Mouse (Mus musculus) midbrain, embryonic 10.5 days (tissue): ENCODE measurements around the gene Arap1. TPM values are rescaled to one million over a fixed set of nuclear protein-coding genes. Genes with fewer than 3 reads are reported as not detected.

Source experiments
- DNase-seq: peaks from one replicate; pipeline ENCODE4 v3.0.0-alpha.2; 2017; ENCODE audit warnings: low spot score
- H3K27ac ChIP-seq: fragments of 300-500 bp; sonication (generic); replicated peaks from 2 replicates; pipeline ENCODE4 v1.5.1; 2016; ENCODE audit warnings: mild to moderate bottlenecking
- H3K27me3 ChIP-seq: fragments of 300-500 bp; sonication (generic); 2 replicates; pipeline ENCODE4 v1.6.1; 2016; ENCODE audit warnings: low read depth, mild to moderate bottlenecking; ENCODE audit not compliant: poor library complexity, severe bottlenecking
- H3K36me3 ChIP-seq: fragments of 300-500 bp; sonication (generic); 2 replicates; pipeline ENCODE4 v1.6.1; 2016; ENCODE audit warnings: mild to moderate bottlenecking, moderate library complexity
- H3K4me1 ChIP-seq: fragments of 300-500 bp; sonication (generic); 2 replicates; pipeline ENCODE4 v1.6.1; 2016
- H3K4me3 ChIP-seq: fragments of 300-500 bp; sonication (generic); 2 replicates; pipeline ENCODE4 v1.5.1; 2016; ENCODE audit warnings: mild to moderate bottlenecking, moderate library complexity
- H3K9me3 ChIP-seq: fragments of 300-500 bp; sonication (generic); replicated peaks from 2 replicates; pipeline ENCODE4 v1.6.1; 2016; ENCODE audit warnings: mild to moderate bottlenecking
- WGBS: fragments of 180-500 bp; shearing (Covaris S2); methylation state at CpG from one replicate; pipeline ENCODE4 v1.1.7; 2016; 5-methylcytosine and 5-hydroxymethylcytosine counted together
- polyA plus RNA-seq: library from polyadenylated mRNA; unstranded; fragments of >200 nt; fragmentation: Nextera tagmentation; extraction: Ambion mirVana; gene quantifications from 2 replicates; pipeline ENCODE4 v1.2.1, GENCODE M21; 2016

Arap1 gene
- polyA plus RNA-seq, 1 experiment from 2014 or later: 13.6 TPM

DNA sequence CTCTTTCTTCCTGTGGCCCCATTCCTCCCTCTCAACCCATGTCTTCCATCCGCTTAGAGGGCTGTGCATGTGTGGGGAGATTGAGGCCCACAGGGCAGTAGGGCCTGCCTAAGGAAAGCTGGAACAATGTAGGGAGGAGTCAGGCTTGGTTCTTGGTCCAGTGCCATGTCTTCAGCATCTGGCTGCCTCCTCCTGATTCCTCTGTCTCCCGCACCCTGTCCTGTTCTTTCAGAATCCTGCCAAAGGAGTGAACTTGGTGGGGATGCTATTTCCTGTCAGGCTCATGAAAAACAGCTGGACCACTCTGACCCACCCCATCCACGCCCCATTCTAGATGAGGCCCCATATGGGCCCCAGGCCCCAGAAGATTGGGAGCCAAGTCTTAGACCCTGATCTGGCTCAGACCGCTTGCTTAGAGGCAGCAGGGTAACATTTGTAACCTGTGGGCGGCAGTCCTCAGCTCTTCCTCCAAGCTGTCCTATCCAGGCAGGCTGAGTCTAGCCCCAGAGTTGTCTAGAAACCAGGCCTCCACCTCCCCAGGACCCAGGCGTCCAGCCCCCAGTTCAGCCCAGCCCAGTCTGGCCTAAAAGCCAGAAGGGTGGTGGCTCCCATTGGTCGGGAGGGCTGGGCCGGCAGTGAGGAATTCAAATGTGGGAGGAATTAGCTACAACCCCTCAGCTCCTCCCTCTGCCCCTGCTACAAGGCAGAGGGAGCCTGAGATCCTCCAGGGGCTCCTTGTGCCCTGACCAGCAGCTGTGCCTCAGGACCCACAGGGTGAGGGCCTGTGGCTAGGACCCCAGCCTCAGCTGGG, 46.0 kb downstream of the Arap1 start:
- peak; percentile 49 for DNase-seq
- H3K36me3 ChIP-seq: no peaks in the 10 kb centered on the region
- H3K4me3 ChIP-seq: no peak overlapping the region
- no peaks in the 10 kb centered on the region for H3K27me3 ChIP-seq
- H3K9me3 ChIP-seq: no peaks in the 10 kb centered on the region
- H3K4me1 ChIP-seq: peaks cover 34% of the 10 kb centered on the region
- H3K27ac ChIP-seq: peak overlapping the region; percentile 76
- 39% methylated on average over 8 of the region's 8 CpGs for WGBS

DNA sequence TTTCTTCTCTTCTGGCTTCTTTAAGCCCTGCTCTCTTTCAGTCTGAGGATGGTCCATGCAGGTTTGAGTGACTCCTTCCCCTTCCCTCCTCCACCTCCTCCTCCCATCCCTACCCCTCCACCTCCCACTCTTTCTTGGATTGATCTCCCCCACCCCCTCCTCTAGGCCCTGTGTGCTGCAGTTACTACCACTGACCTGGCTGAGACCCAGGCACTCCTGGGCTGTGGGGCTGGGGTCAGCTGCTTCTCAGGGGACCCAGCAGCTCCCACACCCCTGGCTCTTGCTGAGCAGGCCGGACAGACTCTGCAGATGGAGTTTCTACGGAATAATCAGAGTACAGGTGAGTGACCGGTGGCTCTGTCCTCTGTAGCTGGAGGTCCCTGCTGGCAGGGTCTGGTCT, 46.7 kb downstream of the Arap1 start:
- Histone ChIP-seq H3K4me1 (peaks cover 34% of the 10 kb centered on the region), H3K36me3 (no peaks in the 10 kb centered on the region), H3K27ac (peak overlapping the region; percentile 76), H3K4me3 (peak overlapping the region; percentile 9; the same call in 1 of the 2 replicates), H3K27me3 (no peaks in the 10 kb centered on the region), H3K9me3 (no peaks in the 10 kb centered on the region)
- WGBS: 56% methylated on average over 3 of the region's 3 CpGs
- DNase-seq: no peak

DNA sequence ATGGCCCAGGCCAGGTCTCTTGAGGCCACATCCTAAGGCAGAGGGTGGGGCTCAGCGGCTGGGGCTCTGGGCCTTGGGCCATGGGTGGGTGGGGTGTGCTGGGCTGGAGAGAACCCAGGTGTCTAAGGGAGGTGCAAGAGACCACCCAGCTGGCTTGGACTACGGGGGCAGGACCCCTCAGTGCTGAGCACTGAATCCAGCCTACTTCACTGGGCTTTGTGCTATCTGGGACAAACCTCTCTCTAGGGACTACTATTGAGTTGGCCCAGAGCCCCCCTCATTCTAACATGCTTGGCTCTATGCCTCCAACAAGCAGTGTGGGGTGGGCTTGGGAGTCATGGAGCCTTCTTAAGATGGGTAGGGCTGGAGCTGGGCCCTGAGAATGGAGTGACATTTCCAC, 47.6 kb downstream of the Arap1 start:
- no peak overlapping the region for H3K4me3 ChIP-seq
- no peak for DNase-seq
- no peaks in the 10 kb centered on the region for H3K27me3 ChIP-seq
- H3K27ac ChIP-seq: no peak overlapping the region
- WGBS: 94% methylated on average over 2 of the region's 2 CpGs
- no peaks in the 10 kb centered on the region for H3K9me3 ChIP-seq
- 0 out of 2 replicates have a peak, but pooled peaks cover 2% of the 10 kb centered on the region for H3K36me3 ChIP-seq
- H3K4me1 ChIP-seq: peaks cover 34% of the 10 kb centered on the region

DNA sequence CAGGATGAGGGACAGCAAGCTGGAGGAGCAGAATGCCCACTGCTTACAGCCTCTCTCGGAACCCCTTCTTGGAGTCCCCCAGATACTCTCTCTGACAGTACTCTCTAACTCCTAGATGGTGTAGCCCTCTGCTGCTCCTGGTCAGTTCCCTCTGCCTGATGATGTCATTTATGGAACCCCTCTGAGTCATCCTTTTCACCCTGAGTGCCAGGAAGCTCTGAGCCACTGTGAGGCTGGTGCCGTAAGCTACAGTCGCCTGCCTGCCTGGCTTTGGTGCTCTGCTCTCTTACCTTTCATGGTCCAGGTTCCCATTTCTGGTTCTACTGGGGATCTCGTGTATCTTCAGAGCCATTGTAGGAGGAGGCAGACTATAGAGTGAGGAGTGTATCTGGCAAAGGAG, 49.3 kb downstream of the Arap1 start:
- 89% methylated on average over 4 of the region's 4 CpGs for WGBS
- H3K9me3 ChIP-seq: no peaks in the 10 kb centered on the region
- no peak overlapping the region for H3K27ac ChIP-seq
- 0 out of 2 replicates have a peak, but pooled peaks cover 2% of the 10 kb centered on the region for H3K36me3 ChIP-seq
- DNase-seq: no peak
- no peaks in the 10 kb centered on the region for H3K27me3 ChIP-seq
- peaks cover 34% of the 10 kb centered on the region for H3K4me1 ChIP-seq
- no peak overlapping the region for H3K4me3 ChIP-seq

DNA sequence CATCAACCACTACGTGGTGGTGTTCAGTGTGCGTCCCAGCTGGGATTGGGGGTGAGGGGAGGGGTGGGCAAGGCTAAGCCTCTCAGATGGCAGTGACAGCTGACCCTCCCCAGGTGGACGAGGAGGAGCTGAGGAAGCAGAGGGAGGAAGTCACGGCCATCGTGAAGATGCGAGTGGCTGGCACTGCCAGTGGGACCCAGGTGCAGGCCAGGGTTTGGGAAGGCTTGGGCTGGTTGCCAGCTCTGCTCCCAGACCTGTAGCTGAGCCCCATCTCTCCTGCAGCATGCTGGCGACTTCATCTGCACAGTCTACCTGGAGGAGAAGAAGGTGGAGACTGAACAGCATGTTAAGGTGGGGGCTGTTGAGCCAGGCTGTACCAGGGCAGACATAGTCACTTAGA, 53.6 kb downstream of the Arap1 start:
- H3K4me3 ChIP-seq: no peak overlapping the region
- no peaks in the 10 kb centered on the region for H3K27me3 ChIP-seq
- H3K27ac ChIP-seq: no peak overlapping the region
- WGBS: 84% methylated on average over 7 of the region's 7 CpGs
- H3K36me3 ChIP-seq: peaks cover 5% of the 10 kb centered on the region; the same call in 1 of the 2 replicates
- no peaks in the 10 kb centered on the region for H3K9me3 ChIP-seq
- peaks cover 3% of the 10 kb centered on the region for H3K4me1 ChIP-seq
- DNase-seq: no peak

DNA sequence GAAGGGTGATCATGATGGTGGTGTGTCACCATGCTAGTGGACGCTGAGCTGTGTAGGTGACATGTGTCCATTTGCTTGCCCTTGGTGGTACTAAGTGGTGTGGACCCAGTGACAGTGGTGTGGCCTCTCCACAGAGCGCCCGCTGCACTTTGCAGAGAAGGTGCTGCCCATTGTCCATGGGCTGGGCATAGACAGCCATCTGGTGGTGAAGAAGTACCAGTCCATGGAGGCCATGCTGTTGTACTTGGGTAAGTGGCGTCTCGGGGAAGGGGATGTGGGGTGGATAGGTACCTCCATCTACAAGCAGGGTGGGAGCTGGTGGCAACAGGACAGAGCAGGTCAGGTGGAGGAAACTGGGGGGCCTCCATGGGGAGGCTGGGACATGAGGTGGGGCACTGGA, 56.0 kb downstream of the Arap1 start:
- no peak overlapping the region for H3K27ac ChIP-seq
- 92% methylated on average over 5 of the region's 5 CpGs for WGBS
- no peaks in the 10 kb centered on the region for H3K9me3 ChIP-seq
- peaks cover 5% of the 10 kb centered on the region for H3K4me1 ChIP-seq
- no peaks in the 10 kb centered on the region for H3K27me3 ChIP-seq
- H3K36me3 ChIP-seq: peaks cover 5% of the 10 kb centered on the region; the same call in 1 of the 2 replicates
- no peak for DNase-seq
- H3K4me3 ChIP-seq: no peak overlapping the region

DNA sequence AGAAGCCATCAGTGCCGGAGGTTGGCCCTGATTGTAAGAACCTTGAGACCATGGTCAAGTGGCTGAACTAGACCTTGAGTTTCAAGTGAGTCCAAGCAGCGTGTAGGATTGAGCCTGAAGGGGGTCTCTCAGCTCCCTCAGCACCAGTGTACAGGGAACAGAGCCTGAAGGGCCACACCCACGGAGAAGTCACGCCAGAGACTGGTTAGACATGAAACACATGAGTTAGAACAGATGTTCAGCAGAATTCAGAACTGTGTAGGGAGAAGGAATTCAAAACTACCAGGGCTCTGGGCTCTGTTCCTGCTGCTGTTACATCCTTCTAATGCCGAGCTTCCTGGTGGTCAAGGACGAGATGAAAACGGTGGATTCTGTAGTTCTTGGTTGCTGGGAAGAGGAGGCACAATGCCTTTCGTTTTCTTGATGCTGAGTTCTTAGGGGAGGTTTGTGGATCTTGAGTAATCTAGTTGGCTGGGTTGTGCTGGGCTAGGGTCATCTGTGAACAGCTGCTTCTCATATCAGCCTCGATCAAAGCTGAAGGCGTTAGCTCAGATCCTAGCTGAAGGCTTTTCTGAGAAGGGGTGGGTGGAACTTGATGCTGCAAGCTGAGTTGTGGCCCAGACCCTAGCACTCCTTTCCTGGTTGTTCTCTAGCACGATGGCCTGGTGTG, 62.5 kb downstream of the Arap1 start, which contains the start of gene Gm45837:
Gm45837 (plus strand) TSS at position 620 of the 670 bp plus-strand sequence.
- H3K36me3 ChIP-seq: no peaks in the 10 kb centered on the region
- DNase-seq: no peak
- no peak within 1 kb of the TSS for H3K27ac ChIP-seq
- peaks cover 14% of the 10 kb centered on the region for H3K27me3 ChIP-seq
- no peaks in the 10 kb centered on the region for H3K9me3 ChIP-seq
- WGBS: 85% methylated on average over 11 of the region's 11 CpGs
- peaks cover 23% of the 10 kb centered on the region for H3K4me1 ChIP-seq
- no peak within 1 kb of the TSS for H3K4me3 ChIP-seq

DNA sequence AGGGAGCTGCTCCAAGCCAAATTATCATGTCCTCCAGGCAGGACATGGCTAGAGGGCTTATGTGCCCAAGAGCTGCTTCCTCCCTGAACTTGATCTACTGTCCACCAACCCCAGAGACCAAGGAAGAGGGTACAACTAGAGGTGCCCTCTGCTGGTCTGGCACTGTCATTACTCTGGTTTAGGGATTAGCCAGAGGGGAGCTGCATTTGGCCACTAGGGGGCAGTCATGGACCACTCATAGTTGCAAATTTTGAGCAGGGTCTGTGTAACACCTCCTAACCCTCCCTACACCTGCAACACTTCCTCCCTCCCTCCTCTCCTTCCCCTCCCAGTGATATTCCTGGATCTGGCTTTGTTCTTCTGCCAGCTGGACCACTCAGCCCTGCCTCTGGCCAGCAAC, 64.9 kb downstream of the Arap1 start:
- Histone ChIP-seq H3K4me3 (no peak overlapping the region), H3K27me3 (peaks cover 36% of the 10 kb centered on the region), H3K36me3 (no peaks in the 10 kb centered on the region), H3K4me1 (peaks cover 31% of the 10 kb centered on the region), H3K27ac (no peak overlapping the region), H3K9me3 (no peaks in the 10 kb centered on the region)
- peak; percentile 88 for DNase-seq

DNA sequence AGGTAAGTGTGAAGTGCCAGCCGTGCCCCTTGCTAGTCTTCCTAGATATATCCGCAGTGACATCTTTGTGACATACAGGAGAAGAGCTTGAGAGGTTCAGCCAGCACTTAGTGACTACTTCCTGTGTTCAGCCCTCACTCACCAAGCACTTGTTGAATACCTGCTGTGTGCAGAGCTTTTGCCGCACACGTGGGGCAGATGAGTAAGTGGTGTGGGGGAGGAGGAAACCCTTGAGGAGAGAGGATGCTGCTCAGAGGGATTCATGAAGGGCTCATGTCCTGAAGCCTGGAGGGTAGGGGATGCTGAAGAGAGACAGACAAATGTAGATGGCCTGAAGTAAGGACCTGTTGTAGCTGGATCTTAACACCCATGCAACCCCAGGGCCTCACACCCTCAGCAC, 66.3 kb downstream of the Arap1 start:
- no peak overlapping the region for H3K4me3 ChIP-seq
- peaks cover 50% of the 10 kb centered on the region for H3K27me3 ChIP-seq
- H3K36me3 ChIP-seq: no peaks in the 10 kb centered on the region
- H3K9me3 ChIP-seq: no peaks in the 10 kb centered on the region
- H3K4me1 ChIP-seq: peaks cover 39% of the 10 kb centered on the region
- WGBS: 66% methylated on average over 4 of the region's 4 CpGs
- H3K27ac ChIP-seq: peak overlapping the region; percentile 74; the same call in 1 of the 2 replicates
- no peak for DNase-seq

DNA sequence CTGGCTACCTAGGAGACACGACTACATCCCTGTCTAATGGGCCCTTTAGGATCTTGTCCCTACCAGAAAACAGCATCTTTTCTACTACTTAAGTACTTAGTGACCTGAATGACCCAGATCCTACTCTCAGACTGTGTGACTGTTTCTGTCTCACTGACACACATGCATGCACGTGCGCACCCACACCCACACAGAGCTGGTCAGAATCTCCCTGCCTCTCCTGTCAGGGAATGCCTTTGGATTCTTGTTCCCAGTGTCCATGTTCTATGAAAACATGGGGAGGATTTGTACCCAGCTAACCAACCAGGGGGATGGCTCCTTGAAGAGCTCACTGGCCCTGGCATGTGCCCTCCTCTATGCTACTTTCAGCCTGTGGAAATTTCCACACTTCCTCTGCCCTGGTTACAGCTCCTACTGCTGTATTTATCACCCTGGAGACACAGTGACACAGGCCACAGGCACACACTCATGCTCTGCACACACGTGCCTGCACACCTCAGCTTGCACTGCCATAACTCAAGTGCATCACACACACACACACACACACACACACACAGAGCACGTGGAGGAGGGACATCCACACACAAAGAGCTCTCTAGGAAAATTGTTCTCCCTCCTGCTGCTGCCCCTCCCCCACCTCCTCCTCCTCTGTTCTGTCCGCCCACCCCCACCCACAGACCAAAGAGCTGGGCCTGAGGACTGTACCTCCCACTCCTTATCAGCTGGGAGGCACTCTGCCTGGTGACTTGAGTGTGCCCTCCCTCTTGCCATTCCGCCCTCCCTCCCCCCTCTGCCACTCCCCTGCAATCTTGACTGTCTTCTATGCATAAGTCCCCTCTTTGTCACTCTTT, 67.0 kb downstream of the Arap1 start:
- H3K27me3 ChIP-seq: peaks cover 57% of the 10 kb centered on the region
- H3K9me3 ChIP-seq: no peaks in the 10 kb centered on the region
- no peak overlapping the region for H3K4me3 ChIP-seq
- no peaks in the 10 kb centered on the region for H3K36me3 ChIP-seq
- DNase-seq: no peak
- peak overlapping the region; percentile 74 for H3K27ac ChIP-seq
- H3K4me1 ChIP-seq: peaks cover 45% of the 10 kb centered on the region
- WGBS: 35% methylated on average over 7 of the region's 7 CpGs

DNA sequence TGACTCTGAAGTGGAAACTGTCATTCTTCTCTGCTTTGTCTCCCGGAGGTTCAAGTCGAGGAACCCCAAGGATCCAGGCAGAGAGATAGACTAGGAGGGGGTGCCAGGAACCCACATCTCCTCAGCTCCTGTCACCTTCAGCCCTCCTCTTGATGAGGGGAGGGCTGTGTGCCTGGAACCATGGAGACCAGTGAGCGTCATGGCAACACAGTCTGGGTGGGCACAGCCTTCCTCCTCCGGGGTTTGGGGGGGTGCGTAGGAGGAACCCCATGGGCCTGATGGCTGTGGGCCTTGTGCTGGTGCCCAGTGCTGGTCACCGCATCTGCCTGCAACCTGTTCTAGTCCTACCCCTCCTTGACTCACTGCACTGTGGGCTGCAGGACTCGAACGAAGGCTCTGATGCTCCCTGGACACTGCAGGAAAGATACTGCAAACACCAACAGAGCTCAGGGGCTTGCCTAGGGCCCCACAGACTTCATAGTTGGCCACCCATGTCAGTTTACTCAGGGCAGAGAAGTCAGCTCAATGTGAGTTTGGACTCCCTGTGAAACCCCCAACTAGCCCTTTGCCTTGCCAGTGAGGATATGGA, 67.7 kb downstream of the Arap1 start:
- Histone ChIP-seq H3K36me3 (no peaks in the 10 kb centered on the region), H3K4me1 (peaks cover 52% of the 10 kb centered on the region), H3K27me3 (peaks cover 64% of the 10 kb centered on the region), H3K27ac (peak overlapping the region; percentile 74), H3K4me3 (no peak overlapping the region), H3K9me3 (no peaks in the 10 kb centered on the region)
- 46% methylated on average over 8 of the region's 8 CpGs for WGBS
- DNase-seq: no peak

DNA sequence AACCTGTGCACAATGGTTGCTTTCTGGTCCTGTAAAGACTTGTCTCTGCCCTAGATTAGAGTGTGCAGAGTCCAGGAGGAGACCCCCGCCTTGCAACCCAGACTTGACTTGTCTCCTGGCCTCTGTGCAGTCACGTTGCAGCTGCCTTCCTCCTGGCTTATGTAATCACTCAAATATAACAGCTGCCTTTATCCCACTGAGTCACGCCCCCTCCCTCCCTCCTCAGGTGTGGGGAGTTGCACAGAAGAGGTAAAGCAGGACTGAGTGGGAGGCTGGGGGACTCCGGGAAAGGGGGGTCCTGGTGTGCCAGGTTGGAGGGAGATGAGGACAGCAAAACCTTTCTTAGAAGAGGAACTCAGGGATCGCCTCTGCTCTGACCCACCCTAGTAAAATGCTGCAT, 68.5 kb downstream of the Arap1 start:
- Histone ChIP-seq H3K4me1 (peaks cover 58% of the 10 kb centered on the region), H3K36me3 (no peaks in the 10 kb centered on the region), H3K27me3 (peaks cover 72% of the 10 kb centered on the region), H3K27ac (no peak overlapping the region), H3K9me3 (no peaks in the 10 kb centered on the region), H3K4me3 (no peak overlapping the region)
- DNase-seq: no peak
- whole genome bisulfite sequencing: 73% methylated on average over 5 of the region's 5 CpGs
